Mouse (Mus musculus): ENCODE results near the gene Slc35e2. TPM values are rescaled to one million over a fixed set of nuclear protein-coding genes. Genes with fewer than 3 reads are reported as not detected.

Slc35e2 gene
- total and polyA plus RNA-seq, 2 experiments from 2014 or later, result 14.7 to 74.9 TPM

DNA sequence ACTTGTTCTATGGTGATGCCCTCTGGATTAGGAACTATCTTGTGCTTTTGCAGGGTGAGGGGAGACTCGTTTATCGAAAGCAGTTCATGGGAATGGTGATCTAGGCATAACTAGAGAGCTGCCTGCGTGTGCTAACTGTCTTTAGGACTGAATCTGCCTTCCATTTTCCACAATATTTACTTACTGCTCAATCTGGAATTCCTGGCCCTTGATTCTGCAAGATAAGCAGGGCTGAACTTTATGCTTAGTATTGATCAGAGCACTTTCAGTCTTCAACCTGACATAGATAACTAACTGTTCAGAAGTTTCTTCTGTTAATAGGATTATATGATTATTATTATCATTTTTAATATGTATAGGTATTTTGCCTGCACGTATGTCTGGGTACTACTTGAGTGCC lies 3.9 kb downstream of the Slc35e2 start:
- Histone ChIP-seq H3K4me3 (ENCODE audit: low read depth, low read length) (no peak overlapping the region), H3K9ac (replicated peaks; ENCODE audit: low read length, poor library complexity, severe bottlenecking) (no peak overlapping the region), H3K4me1 (ENCODE audit: insufficient read depth, low read length) (0 out of 2 replicates have a peak, but pooled peaks cover 4% of the 10 kb centered on the region), H3K27ac (ENCODE audit: low read depth, low read length) (no peak overlapping the region), H3K36me3 (ENCODE audit: insufficient read depth, low read length) (peaks cover 7% of the 10 kb centered on the region), H3K9me3 (ENCODE audit: low read length) (no peaks in the 10 kb centered on the region), H3K27me3 (ENCODE audit: insufficient read depth, low read length) (no peaks in the 10 kb centered on the region), H3K4me2 (ENCODE audit: low read depth, low read length, poor library complexity, severe bottlenecking) (no peak overlapping the region)
- TF ChIP-seq CTCF (IDR thresholded peaks at IDR 0.05), result no peak
- 91% methylated on average over 4 of the region's 4 CpGs for WGBS
- ATAC-seq (ENCODE audit: low FRiP score) (no peak), DNase-seq (ENCODE audit: low spot score) (no peak)

DNA sequence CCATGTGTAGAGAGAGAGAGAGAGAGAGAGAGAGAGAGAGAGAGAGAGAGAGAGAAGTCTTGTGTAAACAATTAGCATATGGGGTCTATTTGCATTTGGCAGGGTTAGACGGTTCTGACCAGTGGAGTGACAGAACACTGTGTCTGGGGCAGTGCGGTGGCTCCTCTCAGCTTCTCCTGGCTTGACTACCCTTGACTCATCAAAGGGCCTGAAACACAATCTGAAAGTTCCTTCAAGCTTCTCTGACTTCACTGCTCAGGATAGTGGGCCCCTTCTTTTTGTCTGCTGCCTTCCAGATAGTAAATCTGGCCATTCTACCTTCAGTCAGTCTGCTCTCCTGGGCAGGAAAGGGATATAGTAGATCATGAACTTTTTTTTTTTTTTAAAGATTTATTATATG lies 5.6 kb downstream of the Slc35e2 start:
- Histone ChIP-seq H3K4me3 (ENCODE audit: low read depth, low read length) (no peak overlapping the region), H3K9ac (replicated peaks; ENCODE audit: low read length, poor library complexity, severe bottlenecking) (no peak overlapping the region), H3K4me2 (ENCODE audit: low read depth, low read length, poor library complexity, severe bottlenecking) (no peak overlapping the region), H3K4me1 (ENCODE audit: insufficient read depth, low read length) (0 out of 2 replicates have a peak, but pooled peaks cover 4% of the 10 kb centered on the region), H3K36me3 (ENCODE audit: insufficient read depth, low read length) (peaks cover 17% of the 10 kb centered on the region), H3K9me3 (ENCODE audit: low read length) (no peaks in the 10 kb centered on the region), H3K27me3 (ENCODE audit: insufficient read depth, low read length) (no peaks in the 10 kb centered on the region), H3K27ac (ENCODE audit: low read depth, low read length) (no peak overlapping the region)
- TF ChIP-seq CTCF (IDR thresholded peaks at IDR 0.05), result no peak
- ATAC-seq (ENCODE audit: low FRiP score) (no peak), DNase-seq (ENCODE audit: low spot score) (no peak)
- 86% methylated on average over 2 of the region's 2 CpGs for WGBS

- no peak overlapping the region for H3K4me3 ChIP-seq (ENCODE audit: low read depth, low read length)
- peaks cover 53% of the 10 kb centered on the region for H3K36me3 ChIP-seq (ENCODE audit: insufficient read depth, low read length)
- DNase-seq (ENCODE audit: low spot score), result no peak
- no peak for TF ChIP-seq CTCF (IDR thresholded peaks at IDR 0.05)
- H3K9me3 ChIP-seq (ENCODE audit: low read length), result no peaks in the 10 kb centered on the region
- no peak for ATAC-seq (ENCODE audit: low FRiP score)
- H3K4me1 ChIP-seq (ENCODE audit: insufficient read depth, low read length), result no peaks in the 10 kb centered on the region
- no peak overlapping the region for H3K27ac ChIP-seq (ENCODE audit: low read depth, low read length)
- no peak overlapping the region for H3K9ac ChIP-seq (replicated peaks; ENCODE audit: low read length, poor library complexity, severe bottlenecking)
- WGBS, result 91% methylated on average over 3 of the region's 3 CpGs
- no peak overlapping the region for H3K4me2 ChIP-seq (ENCODE audit: low read depth, low read length, poor library complexity, severe bottlenecking)
- no peaks in the 10 kb centered on the region for H3K27me3 ChIP-seq (ENCODE audit: insufficient read depth, low read length)
Measured at GRCm38 (mm10) chr4:155611860-155612259, 10.6 kb downstream of the Slc35e2 start.

GRCm38 (mm10) chr4:155613264-155613663 lies 12.0 kb downstream of the Slc35e2 start:
- no peak overlapping the region for H3K4me2 ChIP-seq (ENCODE audit: low read depth, low read length, poor library complexity, severe bottlenecking)
- 93% methylated on average over 3 of the region's 3 CpGs for WGBS
- no peak for TF ChIP-seq CTCF (IDR thresholded peaks at IDR 0.05)
- DNase-seq (ENCODE audit: low spot score), result no peak
- H3K27me3 ChIP-seq (ENCODE audit: insufficient read depth, low read length), result no peaks in the 10 kb centered on the region
- H3K9me3 ChIP-seq (ENCODE audit: low read length), result no peaks in the 10 kb centered on the region
- no peak overlapping the region for H3K27ac ChIP-seq (ENCODE audit: low read depth, low read length)
- no peak overlapping the region for H3K9ac ChIP-seq (replicated peaks; ENCODE audit: low read length, poor library complexity, severe bottlenecking)
- H3K4me1 ChIP-seq (ENCODE audit: insufficient read depth, low read length), result no peaks in the 10 kb centered on the region
- no peak overlapping the region for H3K4me3 ChIP-seq (ENCODE audit: low read depth, low read length)
- no peak for ATAC-seq (ENCODE audit: low FRiP score)
- H3K36me3 ChIP-seq (ENCODE audit: insufficient read depth, low read length), result peaks cover 67% of the 10 kb centered on the region

DNA sequence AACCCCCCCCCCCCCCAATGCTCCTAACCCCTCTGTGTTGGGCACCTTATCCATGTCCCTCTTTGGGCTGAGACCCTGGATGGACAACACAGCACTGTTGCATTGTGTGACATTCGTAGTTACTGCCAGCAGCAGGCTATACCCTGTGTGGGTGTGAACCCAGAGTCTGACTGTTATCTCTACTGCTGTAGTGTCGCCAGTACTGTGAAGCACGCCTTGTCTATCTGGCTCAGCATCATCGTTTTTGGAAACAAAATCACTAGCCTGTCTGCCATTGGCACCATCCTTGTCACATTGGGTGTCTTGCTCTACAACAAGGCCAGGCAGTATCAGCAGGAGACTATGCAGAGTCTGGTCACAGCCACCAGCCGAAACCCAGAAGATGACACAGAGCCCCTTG lies 17.1 kb downstream of the Slc35e2 start:
- no peak overlapping the region for H3K9ac ChIP-seq (replicated peaks; ENCODE audit: low read length, poor library complexity, severe bottlenecking)
- no peak overlapping the region for H3K4me2 ChIP-seq (ENCODE audit: low read depth, low read length, poor library complexity, severe bottlenecking)
- ATAC-seq (ENCODE audit: low FRiP score) (no peak), DNase-seq (ENCODE audit: low spot score) (no peak)
- peaks cover 57% of the 10 kb centered on the region for H3K36me3 ChIP-seq (ENCODE audit: insufficient read depth, low read length)
- no peaks in the 10 kb centered on the region for H3K4me1 ChIP-seq (ENCODE audit: insufficient read depth, low read length)
- WGBS, result 93% methylated on average over 5 of the region's 5 CpGs
- H3K27ac ChIP-seq (ENCODE audit: low read depth, low read length), result no peak overlapping the region
- no peaks in the 10 kb centered on the region for H3K27me3 ChIP-seq (ENCODE audit: insufficient read depth, low read length)
- no peak overlapping the region for H3K4me3 ChIP-seq (ENCODE audit: low read depth, low read length)
- no peak for TF ChIP-seq CTCF (IDR thresholded peaks at IDR 0.05)
- H3K9me3 ChIP-seq (ENCODE audit: low read length), result no peaks in the 10 kb centered on the region

DNA sequence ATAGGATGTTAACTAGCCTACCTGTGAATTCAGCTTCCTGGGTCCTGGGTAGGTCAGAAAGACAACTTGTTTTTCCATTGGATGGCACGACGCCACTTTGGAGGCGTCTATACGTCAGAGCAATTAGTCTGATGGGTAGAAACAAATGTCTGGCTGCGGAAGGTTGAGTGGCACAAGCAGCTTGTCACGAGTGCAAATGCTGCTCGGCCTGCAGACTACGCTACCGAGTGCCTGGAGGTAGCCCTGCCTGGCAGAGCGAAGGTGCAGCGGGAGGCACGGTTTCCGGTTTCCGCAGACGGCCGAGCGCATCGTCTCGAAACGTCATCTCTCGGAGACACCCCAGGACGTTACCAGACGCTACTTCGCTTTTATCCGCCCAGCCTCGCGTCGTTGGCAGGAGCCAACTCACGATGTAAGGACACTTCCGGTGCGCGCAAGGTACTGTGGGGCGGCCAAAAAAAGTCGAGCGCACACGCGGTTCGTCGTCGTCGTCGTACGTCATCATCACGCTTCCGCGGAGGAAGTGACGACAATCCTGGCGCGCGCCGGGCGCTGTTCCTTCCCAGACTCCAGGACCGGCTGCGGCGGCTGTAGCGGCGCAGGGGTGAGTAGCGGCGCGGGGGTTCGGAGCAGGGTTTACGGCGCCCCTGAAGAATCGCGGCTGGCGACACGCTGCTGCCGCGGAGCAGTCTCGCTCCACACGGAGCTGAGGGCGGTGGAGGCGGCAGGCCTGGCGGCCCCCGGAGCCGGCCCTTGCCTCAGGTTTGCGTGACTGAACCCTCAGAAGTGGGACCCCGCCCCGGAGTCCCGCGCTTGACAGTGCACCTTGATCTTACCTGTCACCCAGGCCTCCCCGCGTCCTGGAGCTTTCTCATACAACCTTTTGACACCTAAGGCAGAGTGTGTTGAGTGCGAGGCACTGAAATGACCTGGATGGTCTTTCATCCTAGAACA lies 23.4 kb downstream of the Slc35e2 start, which contains the start of gene Cdk11b:
TSS of gene Cdk11b (plus strand) at position 517 of the 954 bp plus-strand sequence.
- ATAC-seq (ENCODE audit: low FRiP score) (peak; percentile 100), DNase-seq (ENCODE audit: low spot score) (peak; percentile 99)
- H3K9me3 ChIP-seq (ENCODE audit: low read length), result no peaks in the 10 kb centered on the region
- peak within 1 kb of the TSS; percentile 74 for H3K4me2 ChIP-seq (ENCODE audit: low read depth, low read length, poor library complexity, severe bottlenecking)
- WGBS, result under 1% methylated on average over 83 of the region's 84 CpGs
- H3K4me1 ChIP-seq (ENCODE audit: insufficient read depth, low read length), result peaks cover 4% of the 10 kb centered on the region; the same call in 1 of the 2 replicates
- peak within 1 kb of the TSS; percentile 74 for H3K4me3 ChIP-seq (ENCODE audit: low read depth, low read length)
- H3K36me3 ChIP-seq (ENCODE audit: insufficient read depth, low read length), result peaks cover 13% of the 10 kb centered on the region
- peak within 1 kb of the TSS; percentile 86 for H3K27ac ChIP-seq (ENCODE audit: low read depth, low read length)
- no peaks in the 10 kb centered on the region for H3K27me3 ChIP-seq (ENCODE audit: insufficient read depth, low read length)
- peak within 1 kb of the TSS; percentile 67 for H3K9ac ChIP-seq (replicated peaks; ENCODE audit: low read length, poor library complexity, severe bottlenecking)
- TF ChIP-seq CTCF (IDR thresholded peaks at IDR 0.05), result no peak

Data from midbrain, postnatal 0 days (tissue).